Mouse (Mus musculus) stomach, embryonic 16.5 days (tissue): ENCODE measurements around the gene Adgrb3. TPM values are rescaled to one million over a fixed set of nuclear protein-coding genes. Genes with fewer than 3 reads are reported as not detected.
"Not testable (repeated sequence)": the region's sequence is repeated elsewhere in the genome, so short reads cannot be mapped to it uniquely, and the experiment has no call there.

Source experiments
- ATAC-seq: fragments of 200-750 bp; cut with Nextera tagmentation; 2 replicates; pipeline ENCODE4 v1.8.0; 2017; ENCODE audit warnings: moderate number of reproducible peaks, moderate TSS enrichment; ENCODE audit not compliant: insufficient read depth, low FRiP score
- H3K27ac ChIP-seq: fragments of 300-500 bp; sonication (generic); 2 replicates; pipeline ENCODE4 v1.5.1; 2014; ENCODE audit warnings: low read length
- H3K27me3 ChIP-seq: fragments of 300-500 bp; sonication (generic); 2 replicates; pipeline ENCODE4 v1.6.1; 2014; ENCODE audit warnings: low read length, control low read depth, mixed read lengths; ENCODE audit not compliant: control insufficient read depth, insufficient read depth
- H3K36me3 ChIP-seq: fragments of 300-500 bp; sonication (generic); 2 replicates; pipeline ENCODE4 v1.6.1; 2014; ENCODE audit warnings: low read length; ENCODE audit not compliant: control insufficient read depth, insufficient read depth
- H3K4me1 ChIP-seq: fragments of 300-500 bp; sonication (generic); 2 replicates; pipeline ENCODE4 v1.6.1; 2014; ENCODE audit warnings: low read length, control low read depth, mixed read lengths; ENCODE audit not compliant: control insufficient read depth, insufficient read depth
- H3K4me2 ChIP-seq: fragments of 300-500 bp; sonication (generic); 2 replicates; pipeline ENCODE4 v1.6.1; 2014; ENCODE audit warnings: low read depth, low read length, mixed read lengths
- H3K4me3 ChIP-seq: fragments of 300-500 bp; sonication (generic); replicated peaks from 2 replicates; pipeline ENCODE4 v1.5.1; 2014; ENCODE audit warnings: mild to moderate bottlenecking, low read length
- H3K9ac ChIP-seq: fragments of 300-500 bp; sonication (generic); 2 replicates; pipeline ENCODE4 v1.6.1; 2014; ENCODE audit warnings: low read length
- H3K9me3 ChIP-seq: fragments of 300-500 bp; sonication (generic); replicated peaks from 2 replicates; pipeline ENCODE4 v1.6.1; 2016; ENCODE audit warnings: low read length, control low read depth; ENCODE audit not compliant: control insufficient read depth
- WGBS: fragments of 180-500 bp; shearing (Covaris S2); extraction: QIAGEN DNeasy Blood & Tissue Kit; methylation state at CpG from one replicate; pipeline ENCODE4 v1.1.7; 2014; 5-methylcytosine and 5-hydroxymethylcytosine counted together
- polyA plus RNA-seq: library from polyadenylated mRNA; unstranded; fragments of >200 nt; fragmentation: Nextera tagmentation; extraction: Ambion mirVana; gene quantifications from 2 replicates; pipeline ENCODE4 v1.2.1, GENCODE M21; 2015

Adgrb3 gene
- polyA plus RNA-seq, 1 experiment from 2014 or later: 4.5 TPM

GRCm38 (mm10) chr1:25057656-25058055, 771.9 kb downstream of the Adgrb3 start:
- ATAC-seq: no peak
- 51% methylated on average over 2 of the region's 2 CpGs for WGBS

DNA sequence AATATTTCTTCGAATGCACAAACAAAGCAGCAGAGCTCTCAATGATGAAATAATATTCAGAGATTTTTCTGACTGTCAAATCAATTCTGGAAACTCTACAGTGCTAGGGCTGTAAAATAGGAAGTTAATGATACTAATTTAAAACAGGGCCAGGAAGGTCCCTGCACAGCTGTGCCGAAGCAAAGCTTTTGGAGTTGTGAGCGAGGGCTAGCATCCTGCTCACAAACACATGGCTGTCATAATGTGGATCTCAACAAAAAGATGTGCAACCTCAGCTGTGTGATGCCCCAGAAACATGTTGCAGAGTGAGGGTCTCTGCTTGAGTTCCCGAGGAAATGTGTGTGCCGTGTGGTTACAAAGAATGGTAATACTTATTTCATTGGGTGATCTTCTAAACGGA, 772.3 kb downstream of the Adgrb3 start:
- no peak for ATAC-seq
- Histone ChIP-seq H3K36me3 (no peaks in the 10 kb centered on the region), H3K4me3 (no peak overlapping the region), H3K27me3 (no peaks in the 10 kb centered on the region), H3K27ac (no peak overlapping the region), H3K4me1 (no peaks in the 10 kb centered on the region), H3K9ac (no peak overlapping the region), H3K4me2 (no peak overlapping the region), H3K9me3 (no peaks in the 10 kb centered on the region)
- 75% methylated on average over 6 of the region's 6 CpGs for WGBS

More at GRCm38 (mm10) chr1:25057656-25058055, 771.9 kb downstream of the Adgrb3 start:
- Histone ChIP-seq H3K9ac (no peak overlapping the region), H3K27ac (no peak overlapping the region), H3K4me3 (no peak overlapping the region), H3K36me3 (no peaks in the 10 kb centered on the region), H3K27me3 (no peaks in the 10 kb centered on the region), H3K4me2 (no peak overlapping the region), H3K4me1 (no peaks in the 10 kb centered on the region), H3K9me3 (no peaks in the 10 kb centered on the region)

GRCm38 (mm10) chr1:25042091-25042490, 787.4 kb downstream of the Adgrb3 start:
- Histone ChIP-seq H3K36me3 (no peaks in the 10 kb centered on the region), H3K4me2 (no peak overlapping the region), H3K4me1 (no peaks in the 10 kb centered on the region), H3K9me3 (no peaks in the 10 kb centered on the region), H3K27me3 (no peaks in the 10 kb centered on the region), H3K9ac (no peak overlapping the region), H3K27ac (no peak overlapping the region), H3K4me3 (no peak overlapping the region)
- 71% methylated on average over 4 of the region's 4 CpGs for WGBS
- no peak for ATAC-seq

DNA sequence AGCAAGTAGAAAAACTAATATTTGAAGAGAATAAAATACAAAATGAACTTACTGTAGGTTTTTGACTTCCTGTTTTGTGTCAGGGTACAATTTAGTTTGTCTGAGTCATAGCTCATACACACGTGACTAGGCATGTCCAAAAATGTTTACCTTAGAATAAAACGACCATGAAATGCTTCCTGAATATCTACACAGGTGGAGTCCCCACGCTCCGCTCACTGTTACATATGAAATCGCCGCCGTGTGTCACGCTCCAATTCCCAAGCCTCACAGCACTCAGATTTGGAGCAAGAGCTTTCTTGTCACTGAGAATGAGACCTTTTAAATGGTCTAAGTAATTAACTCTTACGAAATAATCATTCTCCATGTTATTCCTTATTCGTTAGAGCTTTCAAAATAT, 795.3 kb downstream of the Adgrb3 start:
- Histone ChIP-seq H3K27ac (no peak overlapping the region), H3K9ac (no peak overlapping the region), H3K4me1 (no peaks in the 10 kb centered on the region), H3K36me3 (no peaks in the 10 kb centered on the region), H3K4me2 (no peak overlapping the region), H3K9me3 (no peaks in the 10 kb centered on the region), H3K4me3 (no peak overlapping the region), H3K27me3 (no peaks in the 10 kb centered on the region)
- 75% methylated on average over 10 of the region's 10 CpGs for WGBS
- no peak for ATAC-seq

- Histone ChIP-seq H3K27me3 (no peaks in the 10 kb centered on the region), H3K4me2 (no peak overlapping the region), H3K36me3 (no peaks in the 10 kb centered on the region), H3K4me1 (no peaks in the 10 kb centered on the region), H3K9ac (no peak overlapping the region), H3K4me3 (no peak overlapping the region), H3K9me3 (no peaks in the 10 kb centered on the region), H3K27ac (no peak overlapping the region)
- ATAC-seq: no peak
- WGBS: 61% methylated on average over 8 of the region's 8 CpGs
Observed at GRCm38 (mm10) chr1:25033155-25034095, 796.1 kb downstream of the Adgrb3 start.

DNA sequence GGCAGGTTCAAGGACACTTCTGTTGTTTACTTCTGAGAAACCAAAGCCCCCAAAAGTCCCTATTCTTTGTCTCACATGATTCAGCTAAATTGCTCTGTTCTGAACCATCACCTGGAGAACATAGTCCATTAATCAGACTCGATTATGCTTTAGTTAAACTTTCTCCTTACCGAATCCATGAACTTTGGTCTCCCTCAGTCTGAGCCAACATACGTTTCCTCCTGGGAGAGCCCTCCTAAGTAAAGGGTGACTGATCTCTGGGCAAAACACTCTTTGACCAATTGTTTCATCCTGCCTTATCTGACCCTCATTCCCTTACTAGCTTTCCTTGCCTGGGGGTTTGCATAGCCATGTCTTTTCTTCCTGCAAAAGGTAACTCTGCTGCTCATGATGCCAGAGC, 806.4 kb downstream of the Adgrb3 start:
- WGBS: 65% methylated on average over 3 of the region's 3 CpGs
- Histone ChIP-seq H3K36me3 (no peaks in the 10 kb centered on the region), H3K9me3 (no peaks in the 10 kb centered on the region), H3K4me1 (no peaks in the 10 kb centered on the region), H3K27me3 (no peaks in the 10 kb centered on the region), H3K9ac (no peak overlapping the region), H3K27ac (no peak overlapping the region), H3K4me3 (no peak overlapping the region), H3K4me2 (no peak overlapping the region)
- no peak for ATAC-seq

DNA sequence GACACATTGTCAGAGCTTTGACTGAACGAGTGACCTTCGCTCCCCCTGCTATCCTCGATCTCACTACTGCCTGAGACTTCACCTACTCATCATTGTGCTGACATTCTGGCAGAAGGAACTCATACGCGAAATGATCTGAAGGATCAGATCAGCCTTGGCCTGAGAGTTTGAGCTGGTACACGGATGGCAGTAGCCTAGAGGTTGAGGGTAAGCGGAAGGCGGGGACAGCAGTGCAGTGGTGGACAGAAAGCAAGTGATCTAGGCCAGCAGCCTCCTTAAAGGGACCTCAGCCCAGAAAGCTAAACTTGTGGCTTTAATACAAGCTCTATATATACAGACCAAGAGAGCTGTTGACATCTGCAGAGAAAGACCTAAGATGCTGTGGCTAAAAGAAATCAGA, 811.7 kb downstream of the Adgrb3 start:
- 58% methylated on average over 5 of the region's 8 CpGs for WGBS
- ATAC-seq, H3K9me3 ChIP-seq, H3K4me2 ChIP-seq, H3K36me3 ChIP-seq, H3K4me1 ChIP-seq, H3K9ac ChIP-seq, H3K27ac ChIP-seq, H3K4me3 ChIP-seq, H3K27me3 ChIP-seq: not testable (repeated sequence)
